Mouse (Mus musculus) myocyte (in vitro differentiated cells): ENCODE data around the gene Nox1. TPM values are rescaled to one million over a fixed set of nuclear protein-coding genes. Genes with fewer than 3 reads are reported as not detected.
"Not testable (repeated sequence)": the region's sequence is repeated elsewhere in the genome, so short reads cannot be mapped to it uniquely, and the experiment has no call there.

ENCODE experiments used
- H3K27me3 ChIP-seq: one replicate; pipeline ENCODE4 v1.6.1; 2011; ENCODE audit not compliant: control insufficient read depth, insufficient read depth, insufficient read length
- H3K36me3 ChIP-seq: one replicate; pipeline ENCODE4 v1.6.1; 2011; ENCODE audit not compliant: control insufficient read depth, insufficient read depth
- H3K4me2 ChIP-seq: one replicate; pipeline ENCODE4 v1.6.1; 2011; ENCODE audit warnings: low read depth, control low read depth
- H3K4me3 ChIP-seq: one replicate; pipeline ENCODE4 v1.5.1; 2011; ENCODE audit warnings: mild to moderate bottlenecking, control low read depth, moderate library complexity
- H3K79me2 ChIP-seq: one replicate; pipeline ENCODE4 v1.6.1; 2011; ENCODE audit not compliant: control insufficient read depth, insufficient read depth
- H3ac ChIP-seq: one replicate; pipeline ENCODE4 v1.6.1; 2011; ENCODE audit not compliant: control insufficient read depth, insufficient read length
- CEBPB ChIP-seq: IDR thresholded peaks from 2 replicates; pipeline ENCODE4 v1.6.1; 2011; ENCODE audit warnings: mild to moderate bottlenecking, moderate library complexity; ENCODE audit not compliant: poor library complexity, insufficient read depth, severe bottlenecking
- E2F4 ChIP-seq: IDR thresholded peaks from one replicate; pipeline ENCODE4 v1.6.1; 2011; ENCODE audit warnings: mild to moderate bottlenecking, control low read depth, moderate library complexity; ENCODE audit not compliant: insufficient read depth
- MAX ChIP-seq: IDR thresholded peaks from one replicate; pipeline ENCODE4 v1.6.1; 2011; ENCODE audit warnings: low read depth, mild to moderate bottlenecking, control low read depth
- MYOD1 ChIP-seq, 3 experiments: IDR thresholded peaks; one replicate each; pipeline ENCODE4 v1.6.1; 2011; ENCODE audit warnings: control low read depth in 2 of 3, low read depth in 2 of 3, mild to moderate bottlenecking in 2 of 3, moderate library complexity in 1 of 3; ENCODE audit not compliant: insufficient read length in 2 of 3, control insufficient read depth in 1 of 3
- MYOG ChIP-seq, 3 experiments: IDR thresholded peaks; one replicate each; pipeline ENCODE4 v1.6.1; 2011; ENCODE audit warnings: control low read depth in 2 of 3, low read depth in 2 of 3, mild to moderate bottlenecking in 2 of 3; ENCODE audit not compliant: insufficient read length in 2 of 3, control insufficient read depth in 1 of 3, insufficient read depth in 1 of 3
- POLR2A ChIP-seq: IDR thresholded peaks from one replicate; pipeline ENCODE4 v1.6.1; 2011; ENCODE audit warnings: low read depth, mild to moderate bottlenecking, control low read depth, moderate library complexity; ENCODE audit not compliant: insufficient read length
- POLR2AphosphoS2 ChIP-seq: IDR thresholded peaks from one replicate; pipeline ENCODE4 v1.6.1; 2011; ENCODE audit warnings: low read depth, control low read depth; ENCODE audit not compliant: insufficient read length
- REST ChIP-seq: IDR thresholded peaks from one replicate; pipeline ENCODE4 v1.6.1; 2011; ENCODE audit warnings: mild to moderate bottlenecking, control low read depth, moderate library complexity; ENCODE audit not compliant: insufficient read depth, insufficient read length
- SRF ChIP-seq: IDR thresholded peaks from one replicate; pipeline ENCODE4 v1.6.1; 2011; ENCODE audit warnings: low read depth; ENCODE audit not compliant: control insufficient read depth, insufficient read length
- TCF12 ChIP-seq: IDR thresholded peaks from one replicate; pipeline ENCODE4 v1.6.1; 2011; ENCODE audit warnings: mild to moderate bottlenecking, control low read depth; ENCODE audit not compliant: poor library complexity, insufficient read depth, severe bottlenecking
- TCF3 ChIP-seq: IDR thresholded peaks from one replicate; pipeline ENCODE4 v1.6.1; 2011; ENCODE audit warnings: low read depth, control low read depth; ENCODE audit not compliant: insufficient read length
- USF1 ChIP-seq: IDR thresholded peaks from one replicate; pipeline ENCODE4 v1.6.1; 2011; ENCODE audit warnings: low read depth, mild to moderate bottlenecking, control low read depth, moderate library complexity
- polyA plus RNA-seq: library from polyadenylated mRNA; unstranded; fragments of >200 nt; fragmentation: generic; extraction: Trizol; gene quantifications from one replicate; pipeline ENCODE4 v1.2.1, GENCODE M21; 2012; ENCODE audit warnings: missing spikeins

Gene Nox1
- polyA plus RNA-seq, 1 experiment = 0.04 TPM

DNA sequence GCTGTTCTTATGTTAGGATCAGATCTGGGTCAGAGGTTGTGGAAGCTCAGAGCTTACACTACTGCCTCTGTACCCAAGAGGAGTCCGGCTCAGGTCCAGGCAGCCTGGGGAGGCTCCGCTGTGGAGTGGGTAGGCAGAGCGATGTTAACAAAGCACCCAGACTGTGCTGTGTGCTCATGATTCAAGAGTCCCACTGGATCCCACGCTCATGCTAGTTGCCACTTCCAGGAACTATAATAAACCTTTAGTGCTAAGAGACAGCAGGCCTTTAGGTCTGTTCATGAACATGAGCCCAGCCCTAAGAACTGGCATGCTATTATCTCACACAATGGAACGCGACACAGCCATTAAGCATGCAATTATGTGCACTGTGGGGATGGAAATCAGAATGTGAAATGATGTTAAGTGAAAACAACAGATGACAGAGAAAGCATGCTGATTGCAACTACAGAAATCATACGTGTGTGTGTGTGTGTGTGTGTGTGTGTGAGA, 10.6 kb downstream of the Nox1 start:
- Histone ChIP-seq H3K79me2 (no peaks in the 10 kb centered on the region), H3ac (no peak overlapping the region), H3K36me3 (no peaks in the 10 kb centered on the region), H3K27me3 (no peaks in the 10 kb centered on the region), H3K4me3 (no peak overlapping the region), H3K4me2 (no peak overlapping the region)
- TF ChIP-seq POLR2AphosphoS2 (no peak), POLR2A (no peak), MAX (no peak), MYOD1 (IDR thresholded peaks at IDR 0.05; ENCODE audit: control insufficient read depth in 1 of 3, insufficient read length in 2 of 3, low read depth in 2 of 3) (no peak), TCF3 (no peak), REST (no peak), USF1 (no peak), SRF (no peak), CEBPB (no peak), MYOG (IDR thresholded peaks at IDR 0.05; ENCODE audit: control insufficient read depth in 1 of 3, insufficient read depth in 1 of 3, insufficient read length in 2 of 3, low read depth in 2 of 3) (no peak), E2F4 (no peak), TCF12 (no peak)

DNA sequence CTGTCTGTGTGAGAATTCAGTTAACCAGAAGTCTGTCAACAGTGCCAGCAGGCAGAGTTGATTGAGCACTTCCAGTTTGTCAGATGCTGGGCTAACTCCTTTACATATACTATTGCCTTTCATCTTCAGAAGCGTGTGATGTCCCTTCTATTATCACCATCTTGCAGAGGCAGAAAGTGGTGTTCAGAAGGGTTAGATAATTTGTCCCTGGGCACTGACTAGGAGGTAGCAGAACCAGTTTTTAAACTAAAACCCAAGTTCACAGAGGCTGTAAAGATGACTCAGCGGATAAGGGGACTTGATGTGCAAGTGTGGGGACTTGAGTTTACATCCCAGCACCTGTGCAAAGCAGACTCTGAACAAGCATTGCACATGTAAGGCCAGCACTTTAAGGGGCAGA, 13.3 kb downstream of the Nox1 start:
- no peak for TF ChIP-seq MAX
- TF ChIP-seq TCF12 = no peak
- TF ChIP-seq USF1 = no peak
- no peak for TF ChIP-seq TCF3
- TF ChIP-seq MYOD1 (IDR thresholded peaks at IDR 0.05; ENCODE audit: control insufficient read depth in 1 of 3, insufficient read length in 2 of 3, low read depth in 2 of 3) = no peak
- TF ChIP-seq CEBPB = no peak
- no peak for TF ChIP-seq E2F4
- TF ChIP-seq MYOG (IDR thresholded peaks at IDR 0.05; ENCODE audit: control insufficient read depth in 1 of 3, insufficient read depth in 1 of 3, insufficient read length in 2 of 3, low read depth in 2 of 3) = no peak
- no peak for TF ChIP-seq POLR2A
- TF ChIP-seq SRF = no peak
- TF ChIP-seq REST = no peak
- no peak for TF ChIP-seq POLR2AphosphoS2
- H3K36me3 ChIP-seq = no peaks in the 10 kb centered on the region
- H3K4me2 ChIP-seq = no peak overlapping the region
- no peak overlapping the region for H3K4me3 ChIP-seq
- no peak overlapping the region for H3ac ChIP-seq
- H3K79me2 ChIP-seq = no peaks in the 10 kb centered on the region
- H3K27me3 ChIP-seq = no peaks in the 10 kb centered on the region

DNA sequence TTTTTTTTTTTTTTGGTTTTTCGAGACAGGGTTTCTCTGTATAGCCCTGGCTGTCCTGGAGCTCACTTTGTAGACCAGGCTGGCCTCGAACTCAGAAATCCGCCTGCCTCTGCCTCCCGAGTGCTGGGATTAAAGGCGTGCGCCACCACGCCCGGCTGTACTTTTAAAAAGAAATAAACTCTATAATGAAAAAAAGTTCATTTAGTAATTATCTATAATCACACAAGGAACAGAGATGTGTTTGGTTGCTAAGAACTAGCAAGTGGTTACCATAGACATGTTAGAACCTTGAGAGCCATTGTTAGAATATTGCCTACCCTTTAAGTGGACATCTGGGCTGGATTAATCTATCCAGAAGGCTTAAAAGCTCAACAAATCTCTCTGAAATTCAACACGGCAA, 34.6 kb downstream of the Nox1 start, which contains the start of gene Arl13a:
Arl13a (plus strand) TSS at position 301 of the 400 bp plus-strand sequence.
- not testable (repeated sequence) for H3K4me2 ChIP-seq, H3K27me3 ChIP-seq, H3K4me3 ChIP-seq, H3ac ChIP-seq, H3K36me3 ChIP-seq, H3K79me2 ChIP-seq

DNA sequence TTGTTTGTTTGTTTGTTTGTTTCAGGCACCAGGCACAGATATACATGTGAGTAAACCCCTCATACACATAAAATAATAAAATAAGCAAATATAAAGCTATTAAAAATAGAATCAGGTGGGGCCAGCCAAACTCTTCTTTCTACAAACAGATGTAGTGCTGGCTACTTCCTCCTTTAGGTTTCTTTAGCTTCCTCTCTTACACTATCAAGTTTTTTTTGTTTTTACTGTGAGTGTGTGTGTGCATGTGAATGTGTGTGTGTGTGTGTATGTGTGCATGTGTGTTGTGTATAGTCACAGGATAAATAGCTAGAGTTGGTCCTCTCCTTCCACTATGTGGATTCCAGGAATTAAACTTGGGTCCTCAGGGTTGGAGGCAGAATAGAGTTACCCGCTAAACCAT, 47.1 kb downstream of the Nox1 start:
- H3K27me3 ChIP-seq = no peaks in the 10 kb centered on the region
- no peaks in the 10 kb centered on the region for H3K79me2 ChIP-seq
- no peak overlapping the region for H3ac ChIP-seq
- H3K36me3 ChIP-seq = no peaks in the 10 kb centered on the region
- TF ChIP-seq TCF3 (no peak), MYOG (IDR thresholded peaks at IDR 0.05; ENCODE audit: control insufficient read depth in 1 of 3, insufficient read depth in 1 of 3, insufficient read length in 2 of 3, low read depth in 2 of 3) (no peak), MAX (no peak), USF1 (no peak), REST (no peak), E2F4 (no peak), CEBPB (no peak), TCF12 (no peak), POLR2AphosphoS2 (no peak), MYOD1 (IDR thresholded peaks at IDR 0.05; ENCODE audit: control insufficient read depth in 1 of 3, insufficient read length in 2 of 3, low read depth in 2 of 3) (no peak), SRF (no peak), POLR2A (no peak)
- H3K4me3 ChIP-seq = no peak overlapping the region
- H3K4me2 ChIP-seq = no peak overlapping the region

DNA sequence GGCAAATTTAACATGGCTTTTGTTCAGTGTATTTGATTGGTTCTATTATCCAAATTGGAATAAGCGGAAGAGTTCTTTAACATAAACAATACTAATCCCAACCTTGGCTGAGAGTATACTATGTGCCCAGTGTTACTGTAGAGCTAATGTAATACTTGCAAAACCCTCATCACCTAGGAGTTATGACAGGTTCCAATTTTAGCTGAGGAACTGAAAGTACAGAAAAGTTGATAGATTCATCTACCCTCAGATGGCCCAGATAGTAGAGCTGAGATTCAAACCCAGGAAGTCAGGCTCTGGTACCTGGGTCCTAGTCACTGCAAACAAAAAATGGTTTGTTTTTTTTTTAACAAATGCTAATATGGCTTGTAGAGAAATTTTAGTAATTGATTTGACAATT, 51.2 kb downstream of the Nox1 start:
- no peaks in the 10 kb centered on the region for H3K27me3 ChIP-seq
- no peak overlapping the region for H3K4me2 ChIP-seq
- H3K4me3 ChIP-seq = no peak overlapping the region
- no peaks in the 10 kb centered on the region for H3K36me3 ChIP-seq
- TF ChIP-seq SRF = no peak
- TF ChIP-seq TCF3 = no peak
- H3ac ChIP-seq = no peak overlapping the region
- H3K79me2 ChIP-seq = no peaks in the 10 kb centered on the region
